Comparison of ENCODE assay signal across 23 mouse cellular contexts in the genomic region with DNA sequence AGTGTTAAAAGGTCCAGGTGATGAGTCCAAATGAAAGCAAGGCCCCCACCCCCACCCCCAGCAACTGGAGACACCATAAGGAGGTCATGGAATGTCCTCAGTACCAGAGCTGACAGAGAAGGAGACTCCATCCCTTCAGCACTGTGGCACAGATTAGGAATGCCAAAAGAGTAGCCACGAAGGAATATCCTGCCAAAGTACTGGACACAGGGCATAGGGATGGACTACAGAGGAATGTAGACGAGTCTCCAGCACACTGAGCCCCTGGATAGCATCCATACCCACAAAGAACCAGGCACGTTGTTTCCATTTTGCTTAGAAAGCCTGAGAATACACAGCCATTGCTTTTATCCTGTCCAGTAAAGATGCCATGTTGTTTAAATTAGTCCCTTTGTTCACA. TPM values are rescaled to one million over a fixed set of nuclear protein-coding genes. Genes with fewer than 3 reads are reported as not detected.
"Had no signal": no experiment of that assay in that cellular context is flagged by ENCODE, and none has a peak within 500 bp of the region (broad histone marks: within the 10 kb centered on the region; RNA-seq: fewer than 3 reads in every experiment).

No protein-coding gene starts in this region.

- H3K27ac ChIP-seq: lung, embryonic 15.5 days; macrophage; midbrain, embryonic 12.5 days; midbrain, embryonic 15.5 days; neural tube, embryonic 12.5 days; stomach, embryonic 15.5 days; stomach, postnatal 0 days had no signal

- H3K4me2 ChIP-seq: lung, embryonic 15.5 days; midbrain, embryonic 12.5 days; midbrain, embryonic 15.5 days; neural tube, embryonic 12.5 days; stomach, embryonic 15.5 days had no signal

- H3K4me1 ChIP-seq: midbrain, embryonic 15.5 days; neural tube, embryonic 12.5 days had no signal

- H3K4me3 ChIP-seq: lung, embryonic 15.5 days; megakaryocyte, embryonic 14.5 days; midbrain, embryonic 12.5 days; midbrain, embryonic 15.5 days; neural tube, embryonic 12.5 days; stomach, embryonic 15.5 days had no signal

- H3K9ac ChIP-seq: liver, postnatal 0 days; lung, embryonic 15.5 days; midbrain, embryonic 12.5 days; midbrain, embryonic 15.5 days; neural tube, embryonic 12.5 days; stomach, embryonic 15.5 days had no signal

- H3K27me3 ChIP-seq: lung, embryonic 15.5 days; midbrain, embryonic 12.5 days; midbrain, embryonic 15.5 days; neural tube, embryonic 12.5 days; stomach, embryonic 15.5 days had no signal

- ATAC-seq: liver, postnatal 0 days; lung, postnatal 0 days; midbrain, embryonic 15.5 days had no signal

- DNase-seq: liver, postnatal 0 days; lung, adult 2 months; lung, postnatal 14 days; lung, postnatal 36 days; right cerebral cortex, postnatal 14 days; thymus, adult 2 months; thymus, postnatal 14 days; thymus, postnatal 36 days had no signal

- H3K9me3 ChIP-seq: lung, embryonic 15.5 days; megakaryocyte, embryonic 14.5 days; midbrain, embryonic 12.5 days; midbrain, embryonic 15.5 days; neural tube, embryonic 12.5 days; stomach, embryonic 15.5 days had no signal

- H3K36me3 ChIP-seq: lung, embryonic 15.5 days; midbrain, embryonic 12.5 days; midbrain, embryonic 15.5 days; neural tube, embryonic 12.5 days; stomach, embryonic 15.5 days had no signal

RNA-seq across cellular contexts. Expression of gene 1110002E22Rik, which starts 13.4 kb away (rescaled TPM):
- total RNA-seq: megakaryocyte progenitor cell, adult 5-6 weeks; monocyte, adult 5-6 weeks had no signal
- polyA plus RNA-seq: macrophage had no signal

RNA-seq across cellular contexts. Expression of gene Gm5105, which starts 15.8 kb away (rescaled TPM):
- total RNA-seq: megakaryocyte progenitor cell, adult 5-6 weeks; midbrain, postnatal 0 days; neutrophil, adult 5-6 weeks had no signal
- polyA plus RNA-seq: liver, postnatal 0 days; macrophage; midbrain, embryonic 12.5 days; neural tube, embryonic 12.5 days; spleen, adult 2 months; stomach, embryonic 15.5 days; stomach, postnatal 0 days; testis, adult 2 months; thymus, adult 2 months had no signal
